Mouse (Mus musculus): ENCODE measurements around the gene Ffar2. TPM values are rescaled to one million over a fixed set of nuclear protein-coding genes. Genes with fewer than 3 reads are reported as not detected.
"Not testable (repeated sequence)": the region's sequence is repeated elsewhere in the genome, so short reads cannot be mapped to it uniquely, and the experiment has no call there.

The Ffar2 gene
- polyA plus RNA-seq, 1 experiment: 0.09 TPM

GRCm38 (mm10) chr7:30841379-30841778 lies 17.8 kb upstream of the Ffar2 start:
- Histone ChIP-seq H3K27me3 (ENCODE audit: control insufficient read depth, insufficient read depth, low read length) (no peaks in the 10 kb centered on the region), H3K4me3 (ENCODE audit: control insufficient read depth, low read depth, low read length) (no peak overlapping the region), H3K36me3 (ENCODE audit: control insufficient read depth, insufficient read depth, low read length) (no peaks in the 10 kb centered on the region), H3K4me1 (ENCODE audit: control insufficient read depth, insufficient read depth, low read length) (no peaks in the 10 kb centered on the region), H3K27ac (ENCODE audit: control insufficient read depth, insufficient read depth, low read depth, low read length) (no peak overlapping the region)
- TF ChIP-seq CTCF (IDR thresholded peaks at IDR 0.05; ENCODE audit: control insufficient read depth, insufficient read depth, insufficient replicate concordance, low read depth, low read length): no peak
- TF ChIP-seq POLR2A (IDR thresholded peaks at IDR 0.05; ENCODE audit: control insufficient read depth, low read depth, low read length): no peak

- Histone ChIP-seq H3K4me3 (ENCODE audit: control insufficient read depth, low read depth, low read length) (no peak overlapping the region), H3K4me1 (ENCODE audit: control insufficient read depth, insufficient read depth, low read length) (no peaks in the 10 kb centered on the region), H3K27me3 (ENCODE audit: control insufficient read depth, insufficient read depth, low read length) (no peaks in the 10 kb centered on the region), H3K27ac (ENCODE audit: control insufficient read depth, insufficient read depth, low read depth, low read length) (no peak overlapping the region), H3K36me3 (ENCODE audit: control insufficient read depth, insufficient read depth, low read length) (no peaks in the 10 kb centered on the region)
- TF ChIP-seq POLR2A (IDR thresholded peaks at IDR 0.05; ENCODE audit: control insufficient read depth, low read depth, low read length) (no peak), CTCF (IDR thresholded peaks at IDR 0.05; ENCODE audit: control insufficient read depth, insufficient read depth, insufficient replicate concordance, low read depth, low read length) (no peak)
Observed at GRCm38 (mm10) chr7:30840306-30840705, 16.7 kb upstream of the Ffar2 start.

- Histone ChIP-seq H3K4me1 (ENCODE audit: control insufficient read depth, insufficient read depth, low read length) (no peaks in the 10 kb centered on the region), H3K4me3 (ENCODE audit: control insufficient read depth, low read depth, low read length) (no peak overlapping the region), H3K36me3 (ENCODE audit: control insufficient read depth, insufficient read depth, low read length) (no peaks in the 10 kb centered on the region), H3K27ac (ENCODE audit: control insufficient read depth, insufficient read depth, low read depth, low read length) (no peak overlapping the region), H3K27me3 (ENCODE audit: control insufficient read depth, insufficient read depth, low read length) (no peaks in the 10 kb centered on the region)
- no peak for TF ChIP-seq CTCF (IDR thresholded peaks at IDR 0.05; ENCODE audit: control insufficient read depth, insufficient read depth, insufficient replicate concordance, low read depth, low read length)
- TF ChIP-seq POLR2A (IDR thresholded peaks at IDR 0.05; ENCODE audit: control insufficient read depth, low read depth, low read length): no peak
Observed at GRCm38 (mm10) chr7:30837277-30837676, 13.7 kb upstream of the Ffar2 start.

- H3K27ac ChIP-seq (ENCODE audit: control insufficient read depth, insufficient read depth, low read depth, low read length); H3K4me1 ChIP-seq (ENCODE audit: control insufficient read depth, insufficient read depth, low read length); H3K27me3 ChIP-seq (ENCODE audit: control insufficient read depth, insufficient read depth, low read length); H3K36me3 ChIP-seq (ENCODE audit: control insufficient read depth, insufficient read depth, low read length); H3K4me3 ChIP-seq (ENCODE audit: control insufficient read depth, low read depth, low read length): not testable (repeated sequence)
Observed at GRCm38 (mm10) chr7:30832684-30833083, 9.1 kb upstream of the Ffar2 start.

- no peak overlapping the region for H3K27ac ChIP-seq (ENCODE audit: control insufficient read depth, insufficient read depth, low read depth, low read length)
- TF ChIP-seq POLR2A (IDR thresholded peaks at IDR 0.05; ENCODE audit: control insufficient read depth, low read depth, low read length) (no peak), CTCF (IDR thresholded peaks at IDR 0.05; ENCODE audit: control insufficient read depth, insufficient read depth, insufficient replicate concordance, low read depth, low read length) (no peak)
- H3K4me3 ChIP-seq (ENCODE audit: control insufficient read depth, low read depth, low read length): no peak overlapping the region
- H3K4me1 ChIP-seq (ENCODE audit: control insufficient read depth, insufficient read depth, low read length): no peaks in the 10 kb centered on the region
- no peaks in the 10 kb centered on the region for H3K36me3 ChIP-seq (ENCODE audit: control insufficient read depth, insufficient read depth, low read length)
- H3K27me3 ChIP-seq (ENCODE audit: control insufficient read depth, insufficient read depth, low read length): no peaks in the 10 kb centered on the region
Observed at GRCm38 (mm10) chr7:30832261-30832660, 8.7 kb upstream of the Ffar2 start.

GRCm38 (mm10) chr7:30829428-30829827 lies 5.9 kb upstream of the Ffar2 start:
- no peaks in the 10 kb centered on the region for H3K27me3 ChIP-seq (ENCODE audit: control insufficient read depth, insufficient read depth, low read length)
- no peaks in the 10 kb centered on the region for H3K4me1 ChIP-seq (ENCODE audit: control insufficient read depth, insufficient read depth, low read length)
- H3K27ac ChIP-seq (ENCODE audit: control insufficient read depth, insufficient read depth, low read depth, low read length): no peak overlapping the region
- TF ChIP-seq POLR2A (IDR thresholded peaks at IDR 0.05; ENCODE audit: control insufficient read depth, low read depth, low read length): no peak
- no peak for TF ChIP-seq CTCF (IDR thresholded peaks at IDR 0.05; ENCODE audit: control insufficient read depth, insufficient read depth, insufficient replicate concordance, low read depth, low read length)
- no peak overlapping the region for H3K4me3 ChIP-seq (ENCODE audit: control insufficient read depth, low read depth, low read length)
- H3K36me3 ChIP-seq (ENCODE audit: control insufficient read depth, insufficient read depth, low read length): no peaks in the 10 kb centered on the region

GRCm38 (mm10) chr7:30828871-30829270 lies 5.3 kb upstream of the Ffar2 start:
- not testable (repeated sequence) for H3K36me3 ChIP-seq (ENCODE audit: control insufficient read depth, insufficient read depth, low read length); H3K27ac ChIP-seq (ENCODE audit: control insufficient read depth, insufficient read depth, low read depth, low read length)

GRCm38 (mm10) chr7:30826660-30827059 lies 3.1 kb upstream of the Ffar2 start:
- Histone ChIP-seq H3K4me3 (ENCODE audit: control insufficient read depth, low read depth, low read length) (no peak overlapping the region), H3K27ac (ENCODE audit: control insufficient read depth, insufficient read depth, low read depth, low read length) (no peak overlapping the region), H3K27me3 (ENCODE audit: control insufficient read depth, insufficient read depth, low read length) (no peaks in the 10 kb centered on the region), H3K36me3 (ENCODE audit: control insufficient read depth, insufficient read depth, low read length) (no peaks in the 10 kb centered on the region), H3K4me1 (ENCODE audit: control insufficient read depth, insufficient read depth, low read length) (no peaks in the 10 kb centered on the region)
- no peak for TF ChIP-seq POLR2A (IDR thresholded peaks at IDR 0.05; ENCODE audit: control insufficient read depth, low read depth, low read length)
- TF ChIP-seq CTCF (IDR thresholded peaks at IDR 0.05; ENCODE audit: control insufficient read depth, insufficient read depth, insufficient replicate concordance, low read depth, low read length): no peak

More at GRCm38 (mm10) chr7:30828871-30829270, 5.3 kb upstream of the Ffar2 start:
- H3K4me3 ChIP-seq (ENCODE audit: control insufficient read depth, low read depth, low read length); H3K4me1 ChIP-seq (ENCODE audit: control insufficient read depth, insufficient read depth, low read length); H3K27me3 ChIP-seq (ENCODE audit: control insufficient read depth, insufficient read depth, low read length): not testable (repeated sequence)

Measured in testis, adult 2 months (tissue).